Comparison of ENCODE assay signal across 9 mouse cellular contexts in the genomic region with DNA sequence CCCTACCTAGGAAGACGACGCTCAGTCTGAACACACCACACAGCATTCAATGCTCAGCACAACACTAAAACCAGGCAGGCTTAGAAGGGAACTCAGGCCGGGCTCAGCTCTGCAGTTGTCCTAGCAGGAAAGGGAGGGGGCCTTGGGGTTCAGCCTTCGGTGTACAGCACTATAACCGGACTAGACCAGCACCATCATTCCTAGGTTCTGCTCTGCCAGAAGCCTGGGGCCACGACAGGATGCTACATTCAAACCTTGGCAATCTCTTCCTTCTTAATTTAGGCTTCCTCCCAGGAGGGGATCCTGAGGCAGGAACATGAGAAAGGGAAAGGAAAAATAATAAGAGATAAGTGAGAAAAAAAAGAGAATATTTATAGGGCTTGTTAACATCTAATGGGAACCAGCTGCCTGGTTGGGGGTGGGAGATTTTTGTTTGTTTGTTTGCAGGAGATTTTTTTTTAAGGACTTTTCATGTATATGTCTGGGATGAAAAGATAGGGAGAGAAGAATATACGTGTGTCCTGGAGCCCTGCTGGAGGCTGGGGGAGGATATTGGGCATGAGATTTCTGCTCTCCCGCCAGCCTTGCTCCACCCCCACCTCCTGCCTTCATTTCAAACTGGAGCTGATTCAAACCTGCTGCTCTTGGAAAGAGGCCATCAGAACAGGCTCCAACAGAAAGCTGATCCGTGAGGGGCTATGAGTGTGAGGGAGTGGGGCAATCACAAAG.
DNase-seq lines count a peak whose midpoint lies in the region; ATAC-seq and TF ChIP-seq lines count a peak whose summit lies in the region.
"Had no signal": no experiment of that assay in that cellular context is flagged by ENCODE, and none has a peak within 500 bp of the region (broad histone marks: within the 10 kb centered on the region; RNA-seq: fewer than 3 reads in every experiment).

No protein-coding gene starts in this region.

- H3K9me3 ChIP-seq in hindbrain, postnatal 0 days (ENCODE audit: low read length), result no peaks in the 10 kb centered on the region
- no peaks in the 10 kb centered on the region for H3K9me3 ChIP-seq in midbrain, embryonic 15.5 days

- ATAC-seq in cerebellum, adult (ENCODE audit: insufficient number of reproducible peaks, low FRiP score, low TSS enrichment), result peak; percentile 91
- ATAC-seq in hindbrain, postnatal 0 days, result peak; percentile 91
- ATAC-seq in midbrain, embryonic 15.5 days (replicated peaks), result peak; percentile 83
- no peak for ATAC-seq in granulocyte monocyte progenitor cell, adult 5-6 weeks (replicated peaks; ENCODE audit: poor library complexity, severe bottlenecking)

- peaks cover 16% of the 10 kb centered on the region for H3K4me1 ChIP-seq in hindbrain, postnatal 0 days (ENCODE audit: insufficient read depth, low read length)
- peaks cover 15% of the 10 kb centered on the region for H3K4me1 ChIP-seq in midbrain, embryonic 15.5 days

- intact Hi-C loops in gastrocnemius, postnatal 36 days (cut with DNase I), result loop anchor here (5.0 kb wide), 1 partner anchor 65 kb away; no protein-coding TSS in a partner anchor

- no peaks in the 10 kb centered on the region for H3K36me3 ChIP-seq in hindbrain, postnatal 0 days (ENCODE audit: insufficient read depth, low read length)
- no peaks in the 10 kb centered on the region for H3K36me3 ChIP-seq in midbrain, embryonic 15.5 days (replicated peaks)

- WGBS in hindbrain, postnatal 0 days, result 23% methylated on average over 9 of the region's 9 CpGs
- WGBS in midbrain, embryonic 15.5 days, result 31% methylated on average over 9 of the region's 9 CpGs

- H3K27ac ChIP-seq in hindbrain, postnatal 0 days, result peak overlapping the region; percentile 78
- H3K27ac ChIP-seq in midbrain, embryonic 15.5 days, result peak overlapping the region; percentile 69
- H3K27ac ChIP-seq: macrophage had no signal

- H3K4me2 ChIP-seq in hindbrain, postnatal 0 days (ENCODE audit: low read depth, low read length), result peak overlapping the region; percentile 40
- no peak overlapping the region for H3K4me2 ChIP-seq in midbrain, embryonic 15.5 days

- no peak overlapping the region for H3K4me3 ChIP-seq in hindbrain, postnatal 0 days (ENCODE audit: low read length)
- H3K4me3 ChIP-seq in midbrain, embryonic 15.5 days, result no peak overlapping the region

- DNase-seq in embryo, embryonic 10.5 days (ENCODE audit: low spot score), result peak; percentile 59
- DNase-seq in gastrocnemius, postnatal 36 days, result peak; percentile 40 to 51
- DNase-seq in hindbrain, postnatal 0 days (ENCODE audit: low spot score), result peak; percentile 88
- peak; percentile 36 to 42 for DNase-seq in layer of hippocampus, postnatal 25 days (ENCODE audit: extremely low spot score in 1 of 2, low spot score in 1 of 2)
- no peak for DNase-seq in spleen, postnatal 14 days (ENCODE audit: low spot score in 2 of 2)

- 0 out of 2 replicates have a peak overlapping the region, but pooled peaks have one; percentile 17 for H3K9ac ChIP-seq in hindbrain, postnatal 0 days (replicated peaks; ENCODE audit: low read length)
- no peak overlapping the region for H3K9ac ChIP-seq in midbrain, embryonic 15.5 days

- H3K27me3 ChIP-seq in hindbrain, postnatal 0 days (ENCODE audit: insufficient read depth, low read length), result no peaks in the 10 kb centered on the region
- no peaks in the 10 kb centered on the region for H3K27me3 ChIP-seq in midbrain, embryonic 15.5 days (replicated peaks)

- TF ChIP-seq CTCF in hindbrain, postnatal 0 days (IDR thresholded peaks at IDR 0.05; ENCODE audit: low read depth), result no peak

Comparison
In these comparisons a context has a peak if more than half of its experiments do, and no peak if none do; other contexts are left out.
1. DNase-seq: peak in embryo, embryonic 10.5 days (single experiment), gastrocnemius, postnatal 36 days (2 of 2), hindbrain, postnatal 0 days (single experiment) and layer of hippocampus, postnatal 25 days (2 of 2); none in spleen, postnatal 14 days (0 of 2).